Mouse (Mus musculus) megakaryocyte, embryonic 14.5 days (primary cell): ENCODE measurements around the gene Mybphl. TPM values are rescaled to one million over a fixed set of nuclear protein-coding genes. Genes with fewer than 3 reads are reported as not detected.

Source experiments
- H3K27me3 ChIP-seq: replicated peaks from 2 replicates; pipeline ENCODE3; 2012; ENCODE audit warnings: inconsistent platforms
- H3K36me3 ChIP-seq: replicated peaks from 2 replicates; pipeline ENCODE3; 2012; ENCODE audit warnings: low read length, inconsistent platforms, mixed read lengths
- H3K4me1 ChIP-seq: 2 replicates; pipeline ENCODE4 v1.6.1; 2012; ENCODE audit warnings: inconsistent platforms
- H3K4me3 ChIP-seq: replicated peaks from 2 replicates; pipeline ENCODE3; 2012; ENCODE audit warnings: moderate library complexity, mild to moderate bottlenecking, inconsistent platforms
- H3K9me3 ChIP-seq: 2 replicates; pipeline ENCODE4 v1.6.1; 2012; ENCODE audit warnings: inconsistent platforms
- FLI1 ChIP-seq: IDR thresholded peaks from 2 replicates; pipeline ENCODE4 v1.6.1; 2012; ENCODE audit warnings: low read length, inconsistent platforms, mixed read lengths
- GATA1 ChIP-seq: IDR thresholded peaks from 3 replicates; pipeline ENCODE4 v1.6.1; 2012; ENCODE audit warnings: mixed read lengths, low read length, inconsistent platforms, borderline replicate concordance
- polyA plus RNA-seq: library from polyadenylated mRNA; stranded (reverse); fragments of >175 nt; gene quantifications from 2 replicates; pipeline ENCODE4 v1.2.3, GENCODE M21; 2012; ENCODE audit warnings: low replicate concordance; ENCODE audit not compliant: insufficient read depth

Gene Mybphl
- polyA plus RNA-seq, 1 experiment, result not detected

GRCm38 (mm10) chr3:108386186-108386585 lies 21.5 kb downstream of the Mybphl start:
- TF ChIP-seq GATA1 (no peak), FLI1 (no peak)
- peak overlapping the region; percentile 69 for H3K4me3 ChIP-seq
- no peaks in the 10 kb centered on the region for H3K27me3 ChIP-seq
- H3K9me3 ChIP-seq, result no peaks in the 10 kb centered on the region
- peaks cover 44% of the 10 kb centered on the region for H3K36me3 ChIP-seq
- H3K4me1 ChIP-seq, result peaks cover 75% of the 10 kb centered on the region

GRCm38 (mm10) chr3:108389111-108389545 lies 24.4 kb downstream of the Mybphl start:
- peaks cover 9% of the 10 kb centered on the region for H3K27me3 ChIP-seq
- no peaks in the 10 kb centered on the region for H3K9me3 ChIP-seq
- H3K4me3 ChIP-seq, result peak overlapping the region; percentile 85
- peaks cover 66% of the 10 kb centered on the region for H3K4me1 ChIP-seq
- H3K36me3 ChIP-seq, result peaks cover 44% of the 10 kb centered on the region
- no peak for TF ChIP-seq GATA1
- no peak for TF ChIP-seq FLI1

DNA sequence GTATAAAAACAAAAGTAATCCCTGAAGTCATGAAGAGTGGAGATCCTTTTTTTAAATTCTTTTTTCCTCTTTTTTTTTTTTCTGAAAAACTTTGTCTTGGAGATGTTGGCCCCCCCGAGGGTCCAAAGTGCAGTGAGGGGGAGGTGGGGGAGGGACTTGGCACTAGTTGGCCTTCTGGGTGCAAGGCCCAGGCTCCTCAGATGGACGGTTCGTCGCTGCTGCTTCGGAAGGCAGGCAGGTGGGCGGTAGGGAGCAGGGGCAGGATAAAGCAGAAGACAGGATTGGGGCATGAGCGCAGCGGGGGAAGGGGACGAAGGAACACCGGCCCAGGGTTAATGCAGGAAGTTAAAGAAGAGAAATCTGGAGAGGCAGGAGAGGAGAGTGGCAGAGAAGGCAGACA lies 27.6 kb downstream of the Mybphl start:
- Histone ChIP-seq H3K4me3 (no peak overlapping the region), H3K9me3 (peaks cover 15% of the 10 kb centered on the region; the same call in 1 of the 2 replicates), H3K4me1 (peaks cover 61% of the 10 kb centered on the region), H3K27me3 (peaks cover 16% of the 10 kb centered on the region), H3K36me3 (peaks cover 15% of the 10 kb centered on the region)
- no peak for TF ChIP-seq GATA1
- no peak for TF ChIP-seq FLI1

- H3K9me3 ChIP-seq, result peaks cover 19% of the 10 kb centered on the region; the same call in 1 of the 2 replicates
- H3K4me3 ChIP-seq, result no peak overlapping the region
- peaks cover 61% of the 10 kb centered on the region for H3K4me1 ChIP-seq
- no peak for TF ChIP-seq FLI1
- no peak for TF ChIP-seq GATA1
- H3K36me3 ChIP-seq, result peaks cover 10% of the 10 kb centered on the region
- H3K27me3 ChIP-seq, result peaks cover 16% of the 10 kb centered on the region
Measured at GRCm38 (mm10) chr3:108392793-108393192, 28.1 kb downstream of the Mybphl start.

GRCm38 (mm10) chr3:108398281-108398680 lies 33.6 kb downstream of the Mybphl start:
- H3K36me3 ChIP-seq, result no peaks in the 10 kb centered on the region
- peaks cover 61% of the 10 kb centered on the region for H3K27me3 ChIP-seq
- peaks cover 22% of the 10 kb centered on the region; the same call in 1 of the 2 replicates for H3K9me3 ChIP-seq
- peaks cover 53% of the 10 kb centered on the region for H3K4me1 ChIP-seq
- no peak for TF ChIP-seq GATA1
- TF ChIP-seq FLI1, result no peak
- H3K4me3 ChIP-seq, result no peak overlapping the region

GRCm38 (mm10) chr3:108400442-108400841 lies 35.7 kb downstream of the Mybphl start:
- H3K9me3 ChIP-seq, result peaks cover 22% of the 10 kb centered on the region; the same call in 1 of the 2 replicates
- H3K36me3 ChIP-seq, result no peaks in the 10 kb centered on the region
- TF ChIP-seq GATA1 (no peak), FLI1 (no peak)
- peaks cover 48% of the 10 kb centered on the region for H3K4me1 ChIP-seq
- peaks cover 65% of the 10 kb centered on the region for H3K27me3 ChIP-seq
- no peak overlapping the region for H3K4me3 ChIP-seq

DNA sequence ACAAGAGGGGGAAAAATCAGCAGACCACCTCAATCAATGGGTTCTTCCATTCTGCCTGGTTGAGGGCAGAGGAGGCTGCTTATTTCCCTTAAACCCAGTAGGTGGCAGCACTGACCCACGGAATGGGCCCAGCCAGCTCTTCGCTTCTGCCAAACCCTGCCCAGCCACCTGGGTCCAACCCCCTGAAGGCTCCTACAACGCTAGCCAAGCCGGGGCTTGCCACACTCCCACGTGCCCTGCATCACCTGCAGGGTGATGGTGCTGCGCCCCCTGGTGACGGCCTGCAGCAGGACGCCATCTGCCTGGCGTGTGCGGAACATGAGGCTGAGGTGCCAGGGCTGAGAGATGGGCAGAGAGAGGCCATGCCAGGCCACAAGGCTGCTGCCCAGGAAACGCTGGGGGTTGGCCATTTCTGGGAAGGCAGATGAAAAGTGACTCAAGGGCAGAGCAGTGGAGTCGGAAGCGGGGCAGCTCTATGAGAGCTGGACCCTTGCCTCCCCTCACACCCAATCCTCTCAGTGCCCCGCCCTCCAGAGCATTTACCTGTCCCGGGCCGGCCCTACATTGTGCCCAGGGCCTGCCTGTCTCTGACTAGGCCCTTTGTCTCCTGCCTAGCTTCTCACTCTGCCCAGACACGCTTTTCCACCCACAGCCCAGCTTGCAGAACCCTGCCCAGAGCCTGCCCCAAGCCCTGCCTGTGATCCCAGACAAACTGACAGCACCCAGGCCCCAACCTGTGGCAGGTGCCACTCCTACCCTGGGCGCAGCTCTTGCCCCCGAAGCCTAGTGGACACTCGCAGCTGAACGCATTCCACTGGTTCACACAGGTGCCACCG lies 37.2 kb downstream of the Mybphl start:
- no peaks in the 10 kb centered on the region for H3K36me3 ChIP-seq
- H3K27me3 ChIP-seq, result peaks cover 71% of the 10 kb centered on the region
- H3K4me1 ChIP-seq, result peaks cover 33% of the 10 kb centered on the region
- H3K9me3 ChIP-seq, result peaks cover 10% of the 10 kb centered on the region; the same call in 1 of the 2 replicates
- no peak for TF ChIP-seq GATA1
- TF ChIP-seq FLI1, result no peak
- H3K4me3 ChIP-seq, result peak overlapping the region; percentile 87

DNA sequence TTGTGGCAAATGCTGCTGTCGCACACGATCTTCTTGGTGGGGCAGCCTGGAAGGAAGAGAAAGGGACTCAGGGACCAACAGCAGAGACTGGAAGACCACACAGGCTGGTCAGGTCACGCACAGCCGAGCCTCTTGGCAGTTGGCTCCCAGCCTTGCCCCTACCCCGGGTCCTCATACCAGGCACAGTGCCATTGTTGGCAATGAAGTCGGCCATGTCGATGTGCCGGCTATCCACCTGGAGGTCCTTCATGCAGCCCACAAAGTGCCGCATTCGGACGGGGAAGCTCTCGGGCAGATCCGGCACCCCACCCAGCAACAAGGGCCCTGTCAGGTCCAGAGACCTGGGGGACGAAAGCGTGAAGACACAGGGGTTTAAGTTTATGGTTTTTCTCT lies 37.8 kb downstream of the Mybphl start:
- Histone ChIP-seq H3K4me1 (peaks cover 27% of the 10 kb centered on the region), H3K27me3 (peaks cover 75% of the 10 kb centered on the region), H3K9me3 (peaks cover 5% of the 10 kb centered on the region; the same call in 1 of the 2 replicates), H3K4me3 (no peak overlapping the region), H3K36me3 (no peaks in the 10 kb centered on the region)
- TF ChIP-seq GATA1 (no peak), FLI1 (no peak)

- Histone ChIP-seq H3K9me3 (no peaks in the 10 kb centered on the region), H3K27me3 (peaks cover 80% of the 10 kb centered on the region), H3K4me1 (peaks cover 21% of the 10 kb centered on the region), H3K36me3 (no peaks in the 10 kb centered on the region), H3K4me3 (no peak overlapping the region)
- TF ChIP-seq FLI1 (no peak), GATA1 (no peak)
Measured at GRCm38 (mm10) chr3:108405536-108406305, 41.0 kb downstream of the Mybphl start.
